7 mouse cellular contexts compared by ENCODE assay signal in the genomic region with DNA sequence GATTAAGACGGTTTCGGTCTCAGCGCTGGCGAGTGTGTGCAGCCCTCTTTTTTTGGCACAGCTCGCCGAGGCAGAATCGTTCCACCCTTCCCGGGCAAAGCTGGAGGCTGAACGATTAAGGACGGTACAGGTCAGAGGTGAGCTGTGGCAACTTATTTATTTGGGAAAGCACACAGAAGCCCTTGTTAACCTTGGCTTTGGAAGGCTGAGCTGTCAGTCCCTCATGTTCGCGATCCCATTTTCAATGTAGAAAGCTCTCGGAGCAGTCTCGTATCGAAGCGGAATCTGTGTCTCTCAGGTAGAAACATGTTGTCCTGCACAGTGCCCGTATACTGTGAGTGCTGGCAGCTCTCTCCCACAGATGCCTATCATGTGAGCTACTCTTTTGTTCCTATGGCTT.
DNase-seq lines count a peak whose midpoint lies in the region; ATAC-seq and TF ChIP-seq lines count a peak whose summit lies in the region.

No protein-coding gene starts in this region.

- ATAC-seq in lung, embryonic 16.5 days (ENCODE audit: low read depth), result peak; percentile 59; the same call in 1 of the 2 replicates
- no peak for ATAC-seq in monocyte, adult 5-6 weeks (replicated peaks; ENCODE audit: insufficient number of reproducible peaks, low FRiP score, low TSS enrichment, poor library complexity, severe bottlenecking)

- WGBS in lung, embryonic 16.5 days, result 25% methylated on average over 17 of the region's 17 CpGs

- TF ChIP-seq POLR2A in brain, embryonic 14.5 days (IDR thresholded peaks at IDR 0.05; ENCODE audit: borderline replicate concordance, extremely low read depth, insufficient read depth, insufficient read length, poor library complexity, severe bottlenecking), result no peak

- H3K4me2 ChIP-seq in lung, embryonic 16.5 days (ENCODE audit: low read depth, low read length), result peak overlapping the region; percentile 62

- H3K4me3 ChIP-seq in layer of hippocampus, adult 2 months, result peak overlapping the region; percentile 27
- peak overlapping the region; percentile 42 for H3K4me3 ChIP-seq in lung, embryonic 16.5 days (ENCODE audit: low read length)

- H3K27ac ChIP-seq in layer of hippocampus, adult 2 months, result 0 out of 2 replicates have a peak overlapping the region, but pooled peaks have one; percentile 18
- peak overlapping the region; percentile 79 for H3K27ac ChIP-seq in lung, embryonic 16.5 days (ENCODE audit: low read length)

- DNase-seq in layer of hippocampus, adult 2 months (ENCODE audit: low spot score in 2 of 2), result no peak
- DNase-seq in layer of hippocampus, postnatal 14 days (ENCODE audit: low spot score in 2 of 2), result no peak
- DNase-seq in brain, embryonic 14.5 days (ENCODE audit: low read depth), result peak; percentile 48
- DNase-seq in gonadal fat pad, adult 2 months (ENCODE audit: low read depth), result peak; percentile 93
- no peak for DNase-seq in liver

- H3K9ac ChIP-seq in lung, embryonic 16.5 days (ENCODE audit: low read length), result peak overlapping the region; percentile 16

- H3K9me3 ChIP-seq in lung, embryonic 16.5 days (ENCODE audit: control insufficient read depth, low read length), result no peaks in the 10 kb centered on the region

- H3K4me1 ChIP-seq in lung, embryonic 16.5 days (replicated peaks; ENCODE audit: control insufficient read depth, insufficient read depth, low read length), result peaks cover 6% of the 10 kb centered on the region; the same call in 1 of the 2 replicates

- H3K36me3 ChIP-seq in lung, embryonic 16.5 days (ENCODE audit: control insufficient read depth, insufficient read depth, low read length), result no peaks in the 10 kb centered on the region

- no peak for TF ChIP-seq CTCF in layer of hippocampus, adult 2 months (conservative IDR thresholded peaks at IDR 0.05)
- no peak for TF ChIP-seq CTCF in brain, embryonic 14.5 days (IDR thresholded peaks at IDR 0.05; ENCODE audit: borderline replicate concordance, extremely low read depth, insufficient read depth, insufficient read length)

- no peaks in the 10 kb centered on the region for H3K27me3 ChIP-seq in lung, embryonic 16.5 days (ENCODE audit: control insufficient read depth, insufficient read depth, low read depth, low read length)

Comparison
In these comparisons a context has a peak if more than half of its experiments do, and no peak if none do; other contexts are left out.
1. DNase-seq: peak in brain, embryonic 14.5 days (single experiment) and gonadal fat pad, adult 2 months (single experiment); none in layer of hippocampus, adult 2 months (0 of 2), layer of hippocampus, postnatal 14 days (0 of 2) and liver (single experiment).